Mouse (Mus musculus) midbrain, embryonic 13.5 days (tissue): ENCODE results near the gene Hmox1. TPM values are rescaled to one million over a fixed set of nuclear protein-coding genes. Genes with fewer than 3 reads are reported as not detected.

Source experiments
- ATAC-seq: fragments of 200-750 bp; cut with Nextera tagmentation; 2 replicates; pipeline ENCODE4 v1.8.0; 2017; ENCODE audit warnings: mild to moderate bottlenecking, moderate TSS enrichment, moderate library complexity
- H3K27ac ChIP-seq: fragments of 300-500 bp; sonication (generic); 2 replicates; pipeline ENCODE4 v1.5.1; 2015; ENCODE audit warnings: inconsistent platforms, mild to moderate bottlenecking, moderate library complexity
- H3K27me3 ChIP-seq: fragments of 300-500 bp; sonication (generic); 2 replicates; pipeline ENCODE4 v1.6.1; 2015; ENCODE audit warnings: mild to moderate bottlenecking, inconsistent platforms
- H3K36me3 ChIP-seq: fragments of 300-500 bp; sonication (generic); 2 replicates; pipeline ENCODE4 v1.6.1; 2015; ENCODE audit warnings: mild to moderate bottlenecking, inconsistent platforms
- H3K4me1 ChIP-seq: fragments of 300-500 bp; sonication (generic); replicated peaks from 2 replicates; pipeline ENCODE4 v1.6.1; 2015; ENCODE audit warnings: inconsistent platforms
- H3K4me2 ChIP-seq: fragments of 300-500 bp; sonication (generic); replicated peaks from 2 replicates; pipeline ENCODE4 v1.6.1; 2015; ENCODE audit warnings: moderate library complexity, mild to moderate bottlenecking, inconsistent platforms
- H3K4me3 ChIP-seq: fragments of 300-500 bp; sonication (generic); replicated peaks from 2 replicates; pipeline ENCODE4 v1.5.1; 2015; ENCODE audit warnings: mild to moderate bottlenecking, inconsistent platforms
- H3K9ac ChIP-seq: fragments of 300-500 bp; sonication (generic); replicated peaks from 2 replicates; pipeline ENCODE4 v1.6.1; 2015; ENCODE audit warnings: mild to moderate bottlenecking, inconsistent platforms
- H3K9me3 ChIP-seq: fragments of 300-500 bp; sonication (generic); 2 replicates; pipeline ENCODE4 v1.6.1; 2016; ENCODE audit warnings: mild to moderate bottlenecking, inconsistent platforms
- WGBS: fragments of 180-500 bp; shearing (Covaris S2); methylation state at CpG from one replicate; pipeline ENCODE4 v1.1.7; 2015; 5-methylcytosine and 5-hydroxymethylcytosine counted together
- polyA plus RNA-seq: library from polyadenylated mRNA; unstranded; fragments of >200 nt; fragmentation: Nextera tagmentation; extraction: Ambion mirVana; gene quantifications from 2 replicates; pipeline ENCODE4 v1.2.1, GENCODE M21; 2015

Hmox1 gene
- polyA plus RNA-seq, 1 experiment from 2014 or later = 15.4 TPM

- Histone ChIP-seq H3K9ac (no peak overlapping the region), H3K4me1 (no peaks in the 10 kb centered on the region)
- no peak for ATAC-seq
Observed at GRCm38 (mm10) chr8:75074876-75075275, 18.5 kb upstream of the Hmox1 start.

GRCm38 (mm10) chr8:75078215-75078614 is 15.2 kb upstream of the Hmox1 start:
- Histone ChIP-seq H3K9ac (no peak overlapping the region), H3K27me3 (peaks cover 5% of the 10 kb centered on the region; the same call in 1 of the 2 replicates), H3K4me2 (no peak overlapping the region), H3K4me3 (no peak overlapping the region), H3K4me1 (no peaks in the 10 kb centered on the region), H3K27ac (no peak overlapping the region), H3K36me3 (no peaks in the 10 kb centered on the region), H3K9me3 (no peaks in the 10 kb centered on the region)
- ATAC-seq = no peak
- WGBS = 83% methylated on average over 1 of the region's 1 CpGs

More at GRCm38 (mm10) chr8:75074876-75075275, 18.5 kb upstream of the Hmox1 start:
- H3K4me3 ChIP-seq = no peak overlapping the region
- no peaks in the 10 kb centered on the region for H3K27me3 ChIP-seq
- no peaks in the 10 kb centered on the region for H3K9me3 ChIP-seq
- H3K36me3 ChIP-seq = no peaks in the 10 kb centered on the region
- 93% methylated on average over 1 of the region's 1 CpGs for WGBS
- no peak overlapping the region for H3K4me2 ChIP-seq
- H3K27ac ChIP-seq = no peak overlapping the region

- H3K27ac ChIP-seq = no peak overlapping the region
- no peaks in the 10 kb centered on the region for H3K9me3 ChIP-seq
- peaks cover 5% of the 10 kb centered on the region; the same call in 1 of the 2 replicates for H3K27me3 ChIP-seq
- H3K36me3 ChIP-seq = no peaks in the 10 kb centered on the region
- H3K4me3 ChIP-seq = no peak overlapping the region
- ATAC-seq = no peak
- 96% methylated on average over 9 of the region's 9 CpGs for WGBS
- peaks cover 5% of the 10 kb centered on the region for H3K4me1 ChIP-seq
- no peak overlapping the region for H3K9ac ChIP-seq
- no peak overlapping the region for H3K4me2 ChIP-seq
Observed at GRCm38 (mm10) chr8:75078851-75079250, 14.6 kb upstream of the Hmox1 start.

- 85% methylated on average over 9 of the region's 9 CpGs for WGBS
- H3K27me3 ChIP-seq = peaks cover 5% of the 10 kb centered on the region; the same call in 1 of the 2 replicates
- H3K27ac ChIP-seq = no peak overlapping the region
- no peak for ATAC-seq
- peaks cover 6% of the 10 kb centered on the region for H3K4me1 ChIP-seq
- H3K4me3 ChIP-seq = no peak overlapping the region
- no peak overlapping the region for H3K4me2 ChIP-seq
- no peaks in the 10 kb centered on the region for H3K36me3 ChIP-seq
- no peaks in the 10 kb centered on the region for H3K9me3 ChIP-seq
- no peak overlapping the region for H3K9ac ChIP-seq
Observed at GRCm38 (mm10) chr8:75081364-75082040, 11.9 kb upstream of the Hmox1 start.

- Histone ChIP-seq H3K4me1 (peaks cover 6% of the 10 kb centered on the region), H3K9me3 (no peaks in the 10 kb centered on the region), H3K27ac (no peak overlapping the region), H3K36me3 (no peaks in the 10 kb centered on the region), H3K27me3 (peaks cover 5% of the 10 kb centered on the region; the same call in 1 of the 2 replicates), H3K9ac (no peak overlapping the region), H3K4me2 (no peak overlapping the region), H3K4me3 (no peak overlapping the region)
- no peak for ATAC-seq
- 87% methylated on average over 6 of the region's 6 CpGs for WGBS
Observed at GRCm38 (mm10) chr8:75082181-75082805, 11.1 kb upstream of the Hmox1 start.

- ATAC-seq = peak; percentile 95
- Histone ChIP-seq H3K9ac (no peak overlapping the region), H3K27me3 (peaks cover 5% of the 10 kb centered on the region; the same call in 1 of the 2 replicates), H3K4me2 (peak overlapping the region; percentile 50), H3K9me3 (no peaks in the 10 kb centered on the region), H3K4me3 (peak overlapping the region; percentile 23), H3K27ac (no peak overlapping the region), H3K4me1 (peaks cover 6% of the 10 kb centered on the region), H3K36me3 (no peaks in the 10 kb centered on the region)
- WGBS = 8% methylated on average over 16 of the region's 17 CpGs
Observed at GRCm38 (mm10) chr8:75083846-75084245, 9.6 kb upstream of the Hmox1 start.

GRCm38 (mm10) chr8:75084382-75085064 is 8.9 kb upstream of the Hmox1 start:
- H3K27ac ChIP-seq = no peak overlapping the region
- no peak overlapping the region for H3K9ac ChIP-seq
- 75% methylated on average over 3 of the region's 3 CpGs for WGBS
- H3K4me2 ChIP-seq = no peak overlapping the region
- no peaks in the 10 kb centered on the region for H3K36me3 ChIP-seq
- H3K27me3 ChIP-seq = peaks cover 5% of the 10 kb centered on the region; the same call in 1 of the 2 replicates
- H3K4me3 ChIP-seq = no peak overlapping the region
- H3K4me1 ChIP-seq = peaks cover 11% of the 10 kb centered on the region
- no peak for ATAC-seq
- H3K9me3 ChIP-seq = no peaks in the 10 kb centered on the region

- 86% methylated on average over 2 of the region's 2 CpGs for WGBS
- Histone ChIP-seq H3K27ac (no peak overlapping the region), H3K4me2 (no peak overlapping the region), H3K4me3 (no peak overlapping the region), H3K9me3 (no peaks in the 10 kb centered on the region), H3K27me3 (peaks cover 6% of the 10 kb centered on the region), H3K36me3 (no peaks in the 10 kb centered on the region), H3K4me1 (peaks cover 11% of the 10 kb centered on the region), H3K9ac (no peak overlapping the region)
- no peak for ATAC-seq
Observed at GRCm38 (mm10) chr8:75086002-75086401, 7.4 kb upstream of the Hmox1 start.

GRCm38 (mm10) chr8:75087127-75087526 is 6.3 kb upstream of the Hmox1 start:
- Histone ChIP-seq H3K9ac (no peak overlapping the region), H3K27ac (no peak overlapping the region), H3K36me3 (no peaks in the 10 kb centered on the region), H3K9me3 (no peaks in the 10 kb centered on the region), H3K4me3 (no peak overlapping the region), H3K27me3 (peaks cover 7% of the 10 kb centered on the region), H3K4me1 (peaks cover 11% of the 10 kb centered on the region), H3K4me2 (no peak overlapping the region)
- ATAC-seq = no peak

- ATAC-seq = peak; percentile 43; the same call in 1 of the 2 replicates
- WGBS = 26% methylated on average over 6 of the region's 6 CpGs
- Histone ChIP-seq H3K27ac (no peak overlapping the region), H3K4me1 (peaks cover 14% of the 10 kb centered on the region), H3K4me2 (peak overlapping the region; percentile 37), H3K9ac (peak overlapping the region; percentile 58; the same call in 1 of the 2 replicates), H3K27me3 (peaks cover 3% of the 10 kb centered on the region), H3K9me3 (no peaks in the 10 kb centered on the region), H3K36me3 (no peaks in the 10 kb centered on the region), H3K4me3 (no peak overlapping the region)
Observed at GRCm38 (mm10) chr8:75088989-75089881, 4.2 kb upstream of the Hmox1 start.

- H3K4me3 ChIP-seq = no peak overlapping the region
- no peak overlapping the region for H3K27ac ChIP-seq
- H3K4me1 ChIP-seq = peaks cover 14% of the 10 kb centered on the region
- no peaks in the 10 kb centered on the region for H3K9me3 ChIP-seq
- H3K36me3 ChIP-seq = no peaks in the 10 kb centered on the region
- no peak overlapping the region for H3K4me2 ChIP-seq
- 80% methylated on average over 4 of the region's 4 CpGs for WGBS
- ATAC-seq = no peak
- H3K9ac ChIP-seq = no peak overlapping the region
- peaks cover 3% of the 10 kb centered on the region for H3K27me3 ChIP-seq
Observed at GRCm38 (mm10) chr8:75090781-75091365, 2.5 kb upstream of the Hmox1 start.
